Mouse (Mus musculus) lung, adult 10 weeks (tissue): ENCODE measurements around the gene Rnf150. TPM values are rescaled to one million over a fixed set of nuclear protein-coding genes. Genes with fewer than 3 reads are reported as not detected.

Source experiments
- polyA plus RNA-seq: library from polyadenylated mRNA; stranded (reverse); fragments of 350-450 nt; fragmentation: Illumina TruSeq; extraction: RNeasy Lipid Tissue Mini Kit (QIAGEN cat#74804); gene quantifications from one replicate; pipeline ENCODE4 v1.2.3, GENCODE M21; 2014; ENCODE audit warnings: low read depth, low replicate concordance; ENCODE audit not compliant: insufficient read depth

Rnf150 gene
- 3.5 TPM for polyA plus RNA-seq

DNA sequence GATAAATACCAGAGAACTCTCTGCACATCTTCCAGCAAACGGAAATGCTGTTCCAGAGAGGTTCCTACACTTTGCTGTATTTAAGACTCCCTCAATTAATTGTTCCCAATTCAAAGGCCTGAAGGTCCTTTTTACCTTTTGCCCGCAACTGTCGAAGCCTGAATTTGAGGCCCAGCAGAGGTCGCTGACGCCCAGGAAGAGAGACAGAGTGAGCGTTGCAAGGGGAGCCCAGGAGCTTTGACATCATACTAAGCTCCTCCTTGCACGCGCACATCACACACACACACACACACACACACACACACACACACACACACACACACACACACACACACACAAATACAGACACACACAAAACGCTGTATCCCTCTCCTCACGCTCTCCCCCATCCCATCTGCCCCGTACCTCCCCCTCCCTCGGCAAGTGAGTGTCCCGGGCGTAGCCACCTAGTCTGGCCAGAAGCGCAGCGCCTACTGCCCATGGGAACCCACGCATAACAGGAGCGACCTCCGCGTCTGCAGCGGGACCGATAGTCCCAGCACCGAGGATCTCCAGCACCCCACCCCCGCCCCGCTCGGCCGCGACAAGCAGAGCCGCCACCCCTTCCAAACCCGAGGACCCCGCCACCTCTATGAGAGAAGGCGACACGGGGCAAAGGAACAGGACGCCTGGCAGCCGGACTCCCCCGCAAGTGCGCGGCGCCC is at the start of gene Rnf150:
Gene Rnf150, plus strand, starts transcription at position 316 of the 704 bp plus-strand sequence.

Other genes starting within 250 kb of the Rnf150 start
- 27.3 TPM for gene Zfp330, start 89.2 kb upstream of the Rnf150 start, polyA plus RNA-seq